Mouse (Mus musculus) liver, embryonic 13.5 days (tissue): ENCODE measurements around the gene Pif1. TPM values are rescaled to one million over a fixed set of nuclear protein-coding genes. Genes with fewer than 3 reads are reported as not detected.

Experiments used
- ATAC-seq: fragments of 200-750 bp; cut with Nextera tagmentation; 2 replicates; pipeline ENCODE4 v1.8.0; 2017; ENCODE audit warnings: low read depth, mild to moderate bottlenecking, moderate number of reproducible peaks, moderate library complexity
- DNase-seq: peaks from one replicate; pipeline ENCODE4 v3.0.0; 2022
- H3K27ac ChIP-seq: fragments of 300-500 bp; sonication (generic); 2 replicates; pipeline ENCODE4 v1.5.1; 2015; ENCODE audit warnings: moderate library complexity, mild to moderate bottlenecking, inconsistent platforms
- H3K27me3 ChIP-seq: fragments of 300-500 bp; sonication (generic); 2 replicates; pipeline ENCODE4 v1.6.1; 2015; ENCODE audit warnings: mild to moderate bottlenecking, inconsistent platforms
- H3K36me3 ChIP-seq: fragments of 300-500 bp; sonication (generic); 2 replicates; pipeline ENCODE4 v1.6.1; 2015; ENCODE audit warnings: mild to moderate bottlenecking, inconsistent platforms
- H3K4me1 ChIP-seq: fragments of 300-500 bp; sonication (generic); replicated peaks from 2 replicates; pipeline ENCODE4 v1.6.1; 2015; ENCODE audit warnings: inconsistent platforms
- H3K4me2 ChIP-seq: fragments of 300-500 bp; sonication (generic); 2 replicates; pipeline ENCODE4 v1.6.1; 2015; ENCODE audit warnings: inconsistent platforms, mild to moderate bottlenecking, moderate library complexity
- H3K4me3 ChIP-seq: fragments of 300-500 bp; sonication (generic); replicated peaks from 2 replicates; pipeline ENCODE4 v1.5.1; 2015; ENCODE audit warnings: mild to moderate bottlenecking, inconsistent platforms
- H3K9ac ChIP-seq: fragments of 300-500 bp; sonication (generic); 2 replicates; pipeline ENCODE4 v1.6.1; 2015; ENCODE audit warnings: mild to moderate bottlenecking, inconsistent platforms
- H3K9me3 ChIP-seq: fragments of 300-500 bp; sonication (generic); replicated peaks from 2 replicates; pipeline ENCODE4 v1.6.1; 2016; ENCODE audit warnings: inconsistent platforms
- WGBS: fragments of 180-500 bp; shearing (Covaris S2); methylation state at CpG from one replicate; pipeline ENCODE4 v1.1.7; 2015; ENCODE audit not compliant: insufficient replicate concordance; 5-methylcytosine and 5-hydroxymethylcytosine counted together
- polyA plus RNA-seq: library from polyadenylated mRNA; unstranded; fragments of >200 nt; fragmentation: Nextera tagmentation; extraction: Ambion mirVana; gene quantifications from 2 replicates; pipeline ENCODE4 v1.2.1, GENCODE M21; 2015

The Pif1 gene
- polyA plus RNA-seq, 1 experiment from 2014 or later = 11.0 TPM

GRCm38 (mm10) chr9:65561016-65561415 is 25.9 kb upstream of the Pif1 start:
- no peaks in the 10 kb centered on the region for H3K27me3 ChIP-seq
- H3K4me1 ChIP-seq = peaks cover 91% of the 10 kb centered on the region
- WGBS = 69% methylated on average over 4 of the region's 4 CpGs
- no peak overlapping the region; the same call in 1 of the 2 replicates for H3K27ac ChIP-seq
- H3K4me2 ChIP-seq = no peak overlapping the region
- ATAC-seq (0 out of 2 replicates have a peak, but pooled peaks have one; percentile 10), DNase-seq (no peak)
- peaks cover 100% of the 10 kb centered on the region for H3K36me3 ChIP-seq
- H3K9me3 ChIP-seq = no peaks in the 10 kb centered on the region
- no peak overlapping the region for H3K9ac ChIP-seq
- no peak overlapping the region for H3K4me3 ChIP-seq

- no peak for ATAC-seq
- Histone ChIP-seq H3K4me2 (no peak overlapping the region), H3K27me3 (no peaks in the 10 kb centered on the region), H3K4me3 (no peak overlapping the region), H3K9ac (no peak overlapping the region), H3K9me3 (no peaks in the 10 kb centered on the region), H3K27ac (peak overlapping the region; percentile 48), H3K4me1 (peaks cover 91% of the 10 kb centered on the region), H3K36me3 (peaks cover 100% of the 10 kb centered on the region)
- 73% methylated on average over 4 of the region's 4 CpGs for WGBS
- DNase-seq = no peak
Observed at GRCm38 (mm10) chr9:65562081-65562506, 24.9 kb upstream of the Pif1 start.

GRCm38 (mm10) chr9:65563073-65563472 is 23.9 kb upstream of the Pif1 start:
- Histone ChIP-seq H3K27ac (peak overlapping the region; percentile 43), H3K9ac (no peak overlapping the region), H3K27me3 (no peaks in the 10 kb centered on the region), H3K4me1 (peaks cover 81% of the 10 kb centered on the region), H3K4me2 (no peak overlapping the region), H3K4me3 (no peak overlapping the region), H3K9me3 (no peaks in the 10 kb centered on the region), H3K36me3 (peaks cover 100% of the 10 kb centered on the region)
- DNase-seq (no peak), ATAC-seq (no peak)
- WGBS = 89% methylated on average over 5 of the region's 5 CpGs

GRCm38 (mm10) chr9:65564698-65565097 is 22.3 kb upstream of the Pif1 start:
- peaks cover 100% of the 10 kb centered on the region for H3K36me3 ChIP-seq

GRCm38 (mm10) chr9:65568787-65569186 is 18.2 kb upstream of the Pif1 start:
- Histone ChIP-seq H3K9ac (no peak overlapping the region), H3K4me1 (peaks cover 72% of the 10 kb centered on the region), H3K36me3 (peaks cover 99% of the 10 kb centered on the region), H3K4me2 (no peak overlapping the region), H3K27me3 (no peaks in the 10 kb centered on the region), H3K9me3 (no peaks in the 10 kb centered on the region), H3K4me3 (no peak overlapping the region), H3K27ac (peak overlapping the region; percentile 65)
- DNase-seq (no peak), ATAC-seq (no peak)
- 84% methylated on average over 6 of the region's 6 CpGs for WGBS

More at GRCm38 (mm10) chr9:65564698-65565097, 22.3 kb upstream of the Pif1 start:
- Histone ChIP-seq H3K4me2 (no peak overlapping the region), H3K4me3 (no peak overlapping the region), H3K9me3 (no peaks in the 10 kb centered on the region), H3K27ac (peak overlapping the region; percentile 42; the same call in 1 of the 2 replicates), H3K4me1 (peaks cover 79% of the 10 kb centered on the region), H3K27me3 (no peaks in the 10 kb centered on the region), H3K9ac (0 out of 2 replicates have a peak overlapping the region, but pooled peaks have one; percentile 3)
- DNase-seq (no peak), ATAC-seq (no peak)
- WGBS = 93% methylated on average over 2 of the region's 2 CpGs

DNA sequence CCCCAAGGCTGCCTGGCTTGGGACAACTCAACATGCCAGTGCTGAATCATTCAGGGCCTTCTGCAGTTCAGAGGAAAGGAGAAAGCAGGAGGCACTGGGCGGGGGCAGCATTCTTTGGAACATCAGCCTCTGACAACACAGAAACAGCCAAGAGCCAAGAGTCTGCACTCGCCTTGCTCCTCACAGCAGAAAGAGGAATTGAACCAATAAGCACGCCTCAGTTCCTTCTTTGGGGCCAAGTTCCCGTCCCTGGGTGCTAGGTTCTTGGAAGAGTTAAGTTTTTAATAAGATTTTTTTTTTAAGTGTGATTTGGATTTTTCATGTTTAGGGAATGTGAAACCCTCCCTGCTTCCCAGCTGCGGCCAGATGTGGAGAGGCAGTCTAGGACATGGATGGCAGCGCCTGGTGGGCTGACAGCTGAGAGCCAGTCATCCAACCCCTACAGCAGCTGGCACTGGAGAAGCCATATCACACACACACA is 17.4 kb upstream of the Pif1 start:
- ATAC-seq (peak; percentile 32; the same call in 1 of the 2 replicates), DNase-seq (no peak)
- H3K9ac ChIP-seq = 0 out of 2 replicates have a peak overlapping the region, but pooled peaks have one; percentile 19
- no peaks in the 10 kb centered on the region for H3K9me3 ChIP-seq
- 76% methylated on average over 6 of the region's 6 CpGs for WGBS
- peaks cover 69% of the 10 kb centered on the region for H3K4me1 ChIP-seq
- H3K4me3 ChIP-seq = no peak overlapping the region
- H3K4me2 ChIP-seq = no peak overlapping the region
- H3K27me3 ChIP-seq = no peaks in the 10 kb centered on the region
- peak overlapping the region; percentile 65 for H3K27ac ChIP-seq
- H3K36me3 ChIP-seq = peaks cover 93% of the 10 kb centered on the region

DNA sequence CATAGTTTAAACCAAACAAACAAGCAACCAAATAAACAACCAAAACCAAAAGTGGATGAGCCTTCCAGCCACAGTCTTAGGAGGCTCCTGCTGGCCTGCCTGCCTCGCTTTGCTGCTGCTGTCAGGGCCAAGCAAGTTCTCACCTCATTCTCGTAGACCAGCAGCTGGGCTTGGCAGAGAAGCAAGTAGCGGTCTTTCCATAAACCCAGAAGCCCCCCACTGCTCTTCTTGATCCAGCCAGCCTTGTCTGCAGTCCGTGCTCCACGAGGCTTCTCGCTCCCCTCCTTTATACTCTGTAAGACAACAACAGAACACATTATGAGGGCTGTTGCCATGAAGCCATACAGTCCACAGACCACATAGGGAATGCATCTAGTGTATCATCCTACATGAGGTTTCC is 14.1 kb upstream of the Pif1 start:
- Histone ChIP-seq H3K9me3 (no peaks in the 10 kb centered on the region), H3K36me3 (peaks cover 82% of the 10 kb centered on the region), H3K27me3 (no peaks in the 10 kb centered on the region), H3K9ac (no peak overlapping the region), H3K4me3 (no peak overlapping the region), H3K4me2 (no peak overlapping the region), H3K27ac (peak overlapping the region; percentile 27; the same call in 1 of the 2 replicates), H3K4me1 (peaks cover 77% of the 10 kb centered on the region)
- ATAC-seq = no peak
- WGBS = 90% methylated on average over 6 of the region's 6 CpGs
- DNase-seq = no peak

GRCm38 (mm10) chr9:65574513-65575392 is 12.2 kb upstream of the Pif1 start:
- peak; percentile 79 for ATAC-seq
- peak; percentile 70 for DNase-seq
- 50% methylated on average over 11 of the region's 11 CpGs for WGBS

GRCm38 (mm10) chr9:65575393-65576196 is 11.4 kb upstream of the Pif1 start:
- DNase-seq (no peak), ATAC-seq (no peak)
- peak overlapping the region; percentile 81 for H3K4me3 ChIP-seq
- H3K27ac ChIP-seq = peak overlapping the region; percentile 92
- H3K27me3 ChIP-seq = no peaks in the 10 kb centered on the region
- WGBS = 48% methylated on average over 8 of the region's 8 CpGs
- peaks cover 54% of the 10 kb centered on the region for H3K36me3 ChIP-seq
- H3K9ac ChIP-seq = peak overlapping the region; percentile 93
- no peaks in the 10 kb centered on the region for H3K9me3 ChIP-seq
- peak overlapping the region; percentile 82 for H3K4me2 ChIP-seq
- peaks cover 80% of the 10 kb centered on the region for H3K4me1 ChIP-seq

More at GRCm38 (mm10) chr9:65574513-65575392, 12.2 kb upstream of the Pif1 start:
- Histone ChIP-seq H3K4me2 (peak overlapping the region; percentile 82), H3K9me3 (no peaks in the 10 kb centered on the region), H3K4me3 (peak overlapping the region; percentile 81), H3K36me3 (peaks cover 63% of the 10 kb centered on the region), H3K9ac (peak overlapping the region; percentile 93), H3K27me3 (no peaks in the 10 kb centered on the region), H3K4me1 (peaks cover 84% of the 10 kb centered on the region), H3K27ac (peak overlapping the region; percentile 92)

DNA sequence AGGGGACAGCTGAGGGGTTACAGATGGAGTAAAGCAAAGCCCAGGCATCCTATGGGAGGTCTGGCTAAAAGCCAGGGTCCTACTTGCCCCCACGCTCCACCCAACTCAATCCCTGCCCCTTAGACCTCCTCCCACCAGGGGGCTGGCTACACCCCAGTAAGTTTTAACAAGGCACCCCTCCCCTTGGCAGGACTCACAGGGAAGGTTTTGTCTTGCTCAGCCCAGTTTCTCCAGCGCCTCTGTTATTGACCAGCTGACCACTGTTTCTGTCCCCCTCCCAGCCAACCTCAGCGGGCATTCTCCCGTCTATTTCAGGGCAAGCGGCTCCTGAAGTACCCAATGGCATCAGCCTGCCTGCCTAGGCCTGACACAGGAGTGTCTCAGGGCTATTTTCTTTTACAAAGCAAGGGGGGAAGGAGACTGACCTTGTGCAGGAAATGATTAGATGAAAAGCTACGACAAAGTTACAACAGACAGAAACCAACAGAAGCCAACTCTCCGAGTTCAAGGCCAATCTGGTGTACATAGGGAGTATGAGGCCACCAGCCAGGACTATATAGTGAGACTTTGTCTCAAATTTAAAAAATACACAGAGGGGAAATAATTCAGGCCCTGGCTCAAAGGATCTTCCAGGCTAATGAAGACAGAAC is 10.0 kb upstream of the Pif1 start:
- Histone ChIP-seq H3K9ac (peak overlapping the region; percentile 93), H3K27ac (peak overlapping the region; percentile 92), H3K4me3 (peak overlapping the region; percentile 81), H3K4me2 (peak overlapping the region; percentile 82), H3K27me3 (no peaks in the 10 kb centered on the region), H3K36me3 (peaks cover 41% of the 10 kb centered on the region), H3K9me3 (no peaks in the 10 kb centered on the region), H3K4me1 (peaks cover 79% of the 10 kb centered on the region)
- ATAC-seq (no peak), DNase-seq (no peak)
- WGBS = 36% methylated on average over 7 of the region's 7 CpGs
